Mouse (Mus musculus): ENCODE measurements at regions not wholly inside any gene's neighbourhood (a gene's known extent, or its start where the extent isn't known, plus 50 kb on each side); places are given as distances from the start of the nearest gene placed in this dataset.

DNA sequence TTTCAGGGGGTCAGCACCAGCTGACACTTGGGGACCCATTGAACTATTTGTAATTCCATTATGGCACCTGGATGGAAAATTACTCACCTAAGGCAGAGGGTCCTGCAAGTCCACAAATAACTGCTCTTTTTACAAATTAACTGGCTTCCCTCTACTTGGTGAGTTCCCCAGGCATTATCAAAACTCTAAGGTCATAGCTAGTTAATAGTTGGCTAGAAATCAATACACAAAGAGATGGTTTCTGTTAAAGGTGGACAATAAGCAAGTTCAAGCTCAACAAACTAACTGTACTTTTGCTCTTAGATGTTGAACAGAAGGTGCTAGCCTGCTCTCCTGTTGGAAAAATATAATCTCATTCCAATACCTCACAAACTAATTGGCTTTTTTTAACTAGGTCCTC lies 138.7 kb upstream of the Lpp start:
- TF ChIP-seq CTCF (IDR thresholded peaks at IDR 0.05; ENCODE audit: low read depth) = no peak
- TF ChIP-seq EP300 (optimal IDR thresholded peaks at IDR 0.05) = no peak

Data from stomach, postnatal 0 days (tissue).